Mouse (Mus musculus): Measurements from ENCODE around the gene 1700025G04Rik.
A peak's percentile ranks its signal among the peaks of the same experiment; 100 is the strongest.

1700025G04Rik gene

DNA sequence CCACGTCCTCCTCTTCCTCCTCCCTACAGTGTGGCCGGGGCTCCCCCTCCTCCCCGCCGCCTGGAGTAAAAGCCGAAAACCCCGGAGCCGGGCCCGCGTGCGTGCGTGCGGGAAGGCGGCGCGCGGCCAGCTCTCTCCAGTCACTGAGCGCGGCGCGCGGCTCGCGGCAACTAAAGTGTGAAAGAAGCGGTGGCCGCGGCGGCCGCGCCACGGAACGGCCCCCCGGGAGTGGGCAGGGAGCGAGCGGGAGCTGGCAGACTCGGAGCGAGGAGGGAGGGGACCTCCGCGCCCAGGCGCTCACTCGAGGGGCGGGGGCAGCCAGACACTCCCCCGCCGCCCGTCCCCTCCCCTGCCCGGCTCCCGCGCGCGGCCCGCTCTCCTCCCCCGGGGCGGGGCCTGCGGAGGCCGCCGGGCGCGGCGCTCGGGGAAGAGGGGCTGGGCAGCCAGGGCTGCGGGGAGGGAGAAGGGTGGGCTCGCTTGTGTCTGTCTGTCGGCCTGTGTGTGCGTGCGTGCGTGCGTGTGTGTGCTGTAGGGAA is at the start of gene 1700025G04Rik:
TSS of gene 1700025G04Rik (minus strand) at position 108 of the 536 bp plus-strand sequence.
- peak; percentile 75 for DNase-seq (ENCODE audit: low read depth, low spot score)

DNA sequence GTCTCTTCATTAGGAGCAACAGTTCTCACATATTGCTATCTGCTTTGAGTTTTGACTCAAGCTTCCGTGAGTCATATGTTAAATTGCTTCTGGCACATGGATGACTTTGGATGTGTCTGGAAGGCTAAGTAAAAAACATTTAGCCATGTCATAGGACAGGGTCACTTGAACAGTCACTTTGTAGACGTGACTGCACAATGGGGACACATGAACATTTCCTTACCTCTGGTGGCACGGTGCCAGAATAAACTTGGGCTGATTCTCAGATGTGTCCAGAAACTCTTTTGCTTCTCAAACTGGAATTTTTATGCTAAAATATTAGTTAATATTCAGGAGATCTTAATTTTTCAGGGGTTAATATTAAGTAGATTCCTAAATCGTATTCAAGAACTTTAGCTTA is 49.6 kb upstream of the 1700025G04Rik start:
- peak; percentile 19 for DNase-seq (ENCODE audit: low read depth, low spot score)

DNA sequence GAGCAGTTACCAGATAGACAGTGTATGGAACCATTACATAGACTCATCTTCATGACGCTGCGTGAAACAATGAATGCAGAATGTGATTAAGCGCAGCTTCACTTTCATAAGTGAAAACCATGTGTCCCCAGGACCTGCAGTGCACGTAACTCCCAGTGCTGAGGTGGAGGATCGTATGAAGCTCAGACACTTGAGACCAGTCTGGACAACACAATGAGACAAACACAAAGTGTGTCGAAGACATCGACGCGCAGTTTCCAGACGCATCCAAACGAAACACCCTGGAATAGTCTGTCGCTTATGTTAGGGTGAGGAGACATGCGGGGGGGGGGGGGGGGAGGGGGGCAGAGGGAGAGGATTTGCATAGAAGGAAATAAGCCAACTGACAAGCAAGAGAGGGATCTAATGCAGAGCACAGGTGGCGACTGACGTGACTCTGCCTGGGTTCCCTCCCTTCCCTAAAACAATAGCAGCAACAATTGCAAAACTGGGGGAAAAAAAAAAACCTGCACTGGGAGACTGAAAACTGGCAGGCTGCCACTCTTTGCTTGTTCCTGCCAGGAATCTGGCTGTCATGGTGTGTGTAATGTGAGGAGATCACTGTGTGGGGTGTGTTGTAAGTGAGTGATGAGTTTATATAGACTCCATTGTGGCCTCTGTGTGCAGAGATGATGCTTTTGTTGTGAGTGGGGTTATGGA is 40.3 kb upstream of the 1700025G04Rik start:
- peak; percentile 39 for DNase-seq (ENCODE audit: low read depth, low spot score)

DNA sequence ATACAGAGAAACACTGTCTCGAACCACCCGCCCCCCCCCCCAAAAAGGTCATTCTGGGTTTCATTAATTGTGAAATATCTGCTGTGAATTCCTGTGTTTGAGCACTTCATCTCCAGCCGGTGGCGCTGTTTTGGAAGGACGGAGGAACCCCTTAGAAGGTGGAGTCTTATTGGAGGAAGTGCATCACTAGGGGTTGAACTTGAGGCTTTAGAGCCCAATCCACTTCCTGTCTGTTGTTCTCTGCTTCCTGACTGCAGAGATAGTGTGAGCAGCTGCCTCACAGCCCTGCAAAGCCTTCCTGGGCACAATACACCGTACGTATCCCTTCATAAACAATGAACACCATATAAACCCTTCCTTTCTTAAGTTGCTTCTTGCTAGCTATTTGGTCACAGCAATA is 35.5 kb upstream of the 1700025G04Rik start:
- DNase-seq (ENCODE audit: low read depth, low spot score) = no peak

DNA sequence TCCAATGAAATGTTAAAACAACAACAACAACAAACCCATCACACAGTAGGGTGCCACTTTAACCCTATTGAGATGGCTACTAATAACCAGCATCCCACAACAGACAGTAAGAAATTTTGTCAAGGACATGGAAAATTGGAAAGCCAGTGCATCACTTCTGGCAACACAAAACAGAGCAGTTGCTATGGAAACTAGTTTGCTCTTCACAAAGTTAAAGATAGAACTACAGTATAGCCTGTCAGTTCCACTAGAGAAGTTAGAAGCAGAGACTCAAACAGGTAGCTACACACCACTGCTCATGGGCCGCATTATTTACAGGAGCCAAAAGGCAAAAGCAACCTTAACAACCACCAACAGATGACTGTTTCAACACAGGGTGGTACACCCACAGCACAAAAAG is 20.2 kb upstream of the 1700025G04Rik start:
- DNase-seq (ENCODE audit: low read depth, low spot score) = no peak

DNA sequence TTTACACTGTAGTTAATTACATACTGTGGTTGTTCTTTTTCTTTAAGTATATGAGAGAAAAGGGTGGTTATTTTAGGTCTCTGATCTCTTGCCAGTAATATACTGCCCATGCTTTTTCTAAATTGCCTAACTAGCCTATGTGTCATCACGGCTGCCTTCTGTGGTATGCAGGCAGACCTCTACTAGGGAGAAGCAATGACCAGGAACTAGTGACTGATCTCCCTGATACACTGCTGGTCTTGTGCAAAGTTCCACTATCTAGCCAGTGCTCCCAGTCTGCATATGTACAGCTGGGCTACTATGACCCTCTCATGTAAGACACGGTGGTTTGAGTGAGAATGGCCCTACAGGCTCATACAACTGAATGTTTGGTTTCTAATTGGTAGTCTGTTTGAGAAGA is 16.2 kb upstream of the 1700025G04Rik start:
- no peak for DNase-seq (ENCODE audit: low read depth, low spot score)

DNA sequence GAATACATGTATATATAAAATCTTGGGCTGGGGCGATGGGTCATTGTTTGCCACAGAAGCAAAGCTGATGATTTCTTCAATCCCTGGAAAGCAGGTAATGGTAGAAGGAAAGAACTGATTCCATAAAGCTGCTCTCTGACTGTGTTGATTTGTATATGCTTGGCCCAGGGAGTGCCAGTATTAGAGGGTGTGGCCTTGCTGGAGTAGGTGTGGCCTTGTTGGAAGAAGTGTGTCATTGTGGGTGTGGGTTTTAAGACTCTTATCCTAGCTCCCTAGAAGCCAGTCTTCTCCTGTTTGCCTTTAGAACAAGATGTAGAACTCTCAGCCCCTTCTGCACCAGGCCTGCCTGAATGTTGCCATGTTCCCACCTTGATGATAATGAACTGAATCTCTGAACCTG is 15.3 kb upstream of the 1700025G04Rik start:
- DNase-seq (ENCODE audit: low read depth, low spot score) = no peak

DNA sequence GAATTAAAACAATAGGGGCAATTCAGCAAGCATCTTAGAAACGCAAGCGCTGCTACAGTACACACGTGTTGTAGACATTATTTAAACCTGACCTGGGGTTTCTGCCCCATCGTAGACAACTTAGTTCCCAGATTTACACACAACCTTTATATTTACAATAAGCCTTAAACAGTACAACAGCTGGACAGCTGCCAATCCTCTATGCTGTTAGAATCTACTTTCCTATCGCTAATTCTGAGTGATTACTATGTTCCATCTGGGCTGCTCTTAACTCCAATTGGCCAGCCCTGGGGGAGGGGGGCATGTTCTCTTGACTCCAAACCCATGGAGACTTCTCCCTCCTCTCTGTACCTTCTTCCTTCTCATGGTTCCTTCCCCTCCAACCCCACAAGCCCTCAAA is 11.8 kb upstream of the 1700025G04Rik start:
- no peak for DNase-seq (ENCODE audit: low read depth, low spot score)

DNA sequence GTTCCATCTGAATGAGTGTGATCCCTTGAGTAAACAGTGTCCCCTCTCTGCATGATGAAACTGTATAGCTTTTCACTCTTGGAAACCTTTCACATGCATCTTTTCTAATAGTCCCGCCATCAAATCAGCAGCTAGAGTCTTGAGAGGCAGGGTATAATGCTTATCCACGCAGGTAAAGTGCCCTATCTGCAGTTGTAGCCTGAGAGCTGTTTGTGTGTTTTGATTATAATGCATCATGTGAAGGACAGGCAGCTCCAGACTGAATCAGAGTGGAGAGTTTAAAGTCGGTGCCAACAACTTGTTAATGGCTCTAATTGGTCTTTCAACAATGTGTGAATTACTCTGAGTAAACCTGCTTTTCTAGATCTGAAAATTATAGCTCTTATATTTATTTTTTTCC is 6.1 kb upstream of the 1700025G04Rik start:
- DNase-seq (ENCODE audit: low read depth, low spot score) = no peak

DNA sequence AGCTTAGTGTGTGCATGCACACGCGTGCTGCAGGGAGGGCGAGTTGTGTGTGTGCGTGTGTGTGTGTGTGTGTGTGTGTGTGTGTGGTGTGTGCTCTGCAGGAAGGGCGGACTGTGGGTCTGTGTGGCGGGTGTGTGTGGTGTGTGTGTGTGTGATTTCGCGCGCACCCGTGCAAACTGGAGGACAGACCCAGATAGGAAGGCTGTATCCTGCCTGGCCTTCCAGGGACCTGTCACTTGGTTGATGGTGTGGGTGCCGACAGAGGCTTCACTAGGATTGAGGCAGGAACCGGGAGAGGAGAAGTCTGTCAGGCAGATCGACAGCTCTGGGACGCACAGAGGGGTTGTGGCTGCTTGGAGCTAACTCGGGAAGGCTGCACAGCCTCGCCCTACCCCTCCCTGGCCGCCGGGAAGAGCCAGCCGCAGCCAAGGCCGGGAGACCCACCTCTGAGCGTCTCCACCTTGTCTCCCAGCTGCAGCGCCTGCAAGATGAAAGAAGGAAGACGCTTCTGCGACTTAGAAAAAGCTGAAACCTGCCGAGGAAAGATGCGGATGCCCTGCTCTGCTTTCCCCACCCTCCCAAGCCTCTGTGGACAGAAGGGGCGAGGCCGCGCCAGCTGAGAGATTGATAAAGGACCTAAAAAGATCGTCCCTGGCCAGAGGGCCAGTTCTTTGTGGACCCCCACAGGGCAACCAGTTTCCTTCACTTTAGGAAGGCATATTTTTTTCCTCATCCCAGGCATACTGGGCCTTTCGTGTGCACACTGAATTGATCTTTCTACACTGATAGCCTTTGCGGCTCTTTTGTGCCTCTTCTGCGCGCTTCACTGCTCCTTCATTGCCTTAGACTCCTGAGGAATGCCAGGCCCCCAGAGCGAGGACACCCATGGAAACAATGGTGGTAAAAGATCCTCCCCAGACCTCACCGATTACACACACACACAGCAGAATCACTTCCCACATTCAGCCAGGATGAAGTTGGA is 930 bp upstream of the 1700025G04Rik start:
- DNase-seq (ENCODE audit: low read depth, low spot score) = peak; percentile 22

DNA sequence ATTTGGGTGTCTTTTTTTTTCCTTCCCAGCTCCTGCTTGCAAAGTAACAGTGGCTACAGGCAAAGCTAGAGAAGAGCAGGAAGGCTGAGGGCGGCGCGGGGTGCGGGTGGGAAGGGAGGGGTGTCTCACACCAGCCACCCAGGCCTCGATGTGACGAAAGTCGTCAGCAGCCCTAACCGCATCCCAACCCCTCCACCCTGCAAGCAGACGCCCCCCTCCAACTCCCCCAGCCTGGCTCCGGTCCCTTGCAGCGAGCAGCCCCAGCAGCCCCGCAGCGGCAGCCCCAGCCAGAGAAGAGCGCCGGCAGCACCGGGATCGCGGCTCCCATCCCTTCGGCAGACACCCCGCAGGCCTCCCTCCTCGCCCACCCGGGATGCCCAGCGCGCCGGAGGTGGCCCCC is 399 bp downstream of the 1700025G04Rik start:
- no peak for DNase-seq (ENCODE audit: low read depth, low spot score)

DNA sequence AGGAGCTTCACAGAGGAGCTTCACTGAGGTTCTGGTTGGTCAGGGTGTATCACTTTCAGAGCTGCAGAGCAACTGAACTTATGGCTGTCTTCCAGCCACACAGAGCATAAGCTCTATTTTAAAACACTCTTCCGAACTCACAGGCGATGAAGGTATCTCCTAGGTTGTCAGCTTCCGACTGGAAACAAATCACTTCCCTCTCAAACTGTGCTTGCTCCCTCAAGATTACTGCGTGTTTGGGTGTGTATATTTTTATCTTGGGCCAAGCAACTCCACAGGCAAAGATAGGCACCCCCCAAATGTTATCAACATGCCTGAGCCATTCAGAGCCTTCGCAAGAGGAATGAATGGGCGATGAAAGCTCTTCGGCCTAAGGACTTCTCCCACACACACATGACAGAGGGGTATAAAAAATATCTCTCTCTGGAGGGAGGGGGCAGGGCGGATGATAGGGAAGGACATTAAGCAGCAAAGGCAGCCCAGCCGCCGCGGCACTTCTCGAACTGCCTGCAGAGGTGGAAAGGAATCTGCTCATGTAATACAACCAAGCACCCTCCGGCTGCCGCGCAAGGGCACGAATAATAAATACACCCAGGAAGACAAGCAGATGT is 1.0 kb downstream of the 1700025G04Rik start:
- DNase-seq (ENCODE audit: low read depth, low spot score) = peak; percentile 79

DNA sequence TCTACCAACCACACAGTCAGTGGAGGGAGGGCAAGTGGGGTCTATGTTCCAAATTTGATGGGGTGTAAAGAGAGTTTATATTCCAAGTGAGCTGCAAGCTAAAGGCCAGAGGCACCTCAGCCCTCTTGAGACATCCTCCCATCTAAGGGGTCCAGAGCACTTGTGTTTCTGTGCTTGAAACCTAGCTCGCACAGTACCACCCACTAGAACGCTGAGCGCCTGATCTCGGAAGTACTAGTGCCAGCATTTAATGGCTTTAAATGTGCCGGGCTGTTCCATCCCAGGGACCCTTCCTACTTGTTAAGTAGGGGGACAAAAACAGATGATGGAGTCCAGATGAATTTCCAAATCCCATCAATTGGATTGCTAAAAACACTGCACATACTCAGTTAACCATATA is 1.9 kb downstream of the 1700025G04Rik start:
- DNase-seq (ENCODE audit: low read depth, low spot score) = no peak

DNA sequence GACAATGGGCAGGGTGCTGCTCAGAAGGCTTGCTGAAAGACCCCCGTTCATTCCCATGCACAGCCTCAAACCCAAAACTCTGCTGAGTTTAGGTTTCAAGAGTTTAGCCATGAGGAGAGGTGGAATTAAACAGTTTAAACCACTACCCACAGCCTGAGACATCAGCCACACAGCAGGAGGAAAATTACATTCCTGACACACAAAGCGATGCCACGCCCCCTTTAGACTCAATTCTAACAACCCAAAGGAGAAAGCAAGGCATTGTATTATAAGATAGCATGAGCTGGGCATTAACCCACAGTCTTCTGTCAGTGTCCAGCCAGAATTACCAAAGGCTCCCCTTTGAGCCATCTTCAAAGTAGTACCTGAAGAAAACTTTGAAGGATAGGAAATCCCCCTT is 3.0 kb downstream of the 1700025G04Rik start:
- DNase-seq (ENCODE audit: low read depth, low spot score) = no peak

DNA sequence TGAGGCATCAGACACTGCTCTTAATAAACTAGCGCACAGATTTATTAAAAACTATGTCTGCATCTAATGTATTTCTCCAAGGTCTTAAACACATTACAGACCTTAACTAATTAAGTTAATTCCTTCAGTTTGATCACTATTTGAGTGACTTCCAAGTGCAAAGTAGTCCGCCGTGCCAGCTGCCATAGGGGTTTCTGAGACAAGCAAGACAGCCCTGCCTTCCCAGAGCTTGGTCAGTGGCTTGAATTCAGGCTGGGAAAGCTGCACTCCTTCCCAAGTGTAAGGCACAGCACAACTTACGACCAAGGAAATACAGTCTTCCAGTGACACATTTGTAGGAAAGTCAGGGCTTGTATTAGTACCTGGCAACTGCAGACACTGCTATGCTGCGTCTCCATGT is 4.4 kb downstream of the 1700025G04Rik start:
- no peak for DNase-seq (ENCODE audit: low read depth, low spot score)

DNA sequence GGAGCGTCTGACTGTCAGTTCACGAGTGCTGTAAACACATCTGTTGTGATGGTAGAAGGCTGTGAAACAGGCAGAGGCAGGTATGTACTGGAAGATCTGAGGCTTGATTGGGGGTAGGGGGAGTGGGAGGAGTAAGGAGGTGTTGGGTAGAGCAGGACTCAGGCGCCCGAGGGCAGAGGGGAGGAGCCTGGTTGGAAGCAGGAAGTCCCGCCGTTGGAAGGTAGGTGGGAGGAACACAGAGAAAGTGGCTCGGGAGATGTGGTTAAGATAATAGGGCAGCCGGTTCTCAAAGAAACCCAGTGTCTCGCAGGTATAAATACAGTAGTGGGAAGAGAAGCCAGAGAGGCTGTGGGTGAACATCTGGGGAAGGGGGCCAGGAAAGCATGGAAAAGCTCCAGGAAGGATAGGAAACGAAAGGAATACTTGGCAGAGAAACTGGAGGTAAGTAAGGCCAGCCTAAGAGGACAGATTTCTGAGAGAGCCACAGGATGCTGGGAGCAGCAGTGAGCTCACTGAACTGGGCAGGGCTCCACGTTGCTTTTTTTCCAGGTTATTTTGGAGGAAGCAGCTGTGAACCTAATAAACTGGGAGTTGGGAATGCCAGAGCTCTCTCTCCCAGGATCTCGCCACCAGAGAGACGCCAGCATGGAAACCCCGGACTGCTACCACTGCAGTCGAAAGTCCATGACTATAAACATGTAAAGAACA is 5.1 kb downstream of the 1700025G04Rik start:
- peak; percentile 49 for DNase-seq (ENCODE audit: low read depth, low spot score)

DNA sequence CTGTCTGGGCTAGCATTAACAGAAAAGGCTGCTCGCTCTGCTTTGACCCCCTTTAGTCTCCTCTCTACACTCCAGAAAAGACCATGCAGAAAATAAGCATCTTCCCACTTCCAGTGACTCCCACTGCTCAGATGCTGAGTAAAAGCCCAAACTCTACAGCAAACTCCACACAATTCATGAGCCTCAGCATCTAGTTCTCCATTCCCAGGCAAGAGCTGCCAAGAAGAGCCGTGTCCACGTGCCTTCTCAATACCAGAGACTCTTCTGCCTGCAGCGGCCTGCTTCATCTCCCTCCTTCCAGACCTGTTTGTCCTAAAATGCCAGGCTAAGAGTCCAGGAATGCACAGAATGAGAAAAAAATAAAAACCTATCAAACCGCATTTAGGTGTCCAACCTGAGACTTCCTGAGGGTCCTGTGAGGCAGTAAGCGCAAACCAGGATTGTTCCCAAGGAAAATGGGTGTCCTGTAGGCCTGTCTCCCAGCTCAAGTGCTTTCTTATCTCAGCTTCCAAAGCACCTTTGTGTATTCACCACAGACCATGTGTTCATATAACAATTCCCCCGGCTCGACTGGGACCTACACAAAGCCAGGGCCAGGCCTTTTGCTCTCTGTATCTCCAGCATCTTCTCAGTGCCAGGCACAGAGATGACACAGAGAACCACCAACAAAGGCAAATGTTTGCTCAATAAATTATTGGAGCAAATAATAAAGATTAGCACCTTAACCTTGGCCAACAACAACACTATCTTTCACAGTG is 7.8 kb downstream of the 1700025G04Rik start:
- DNase-seq (ENCODE audit: low read depth, low spot score) = no peak

DNA sequence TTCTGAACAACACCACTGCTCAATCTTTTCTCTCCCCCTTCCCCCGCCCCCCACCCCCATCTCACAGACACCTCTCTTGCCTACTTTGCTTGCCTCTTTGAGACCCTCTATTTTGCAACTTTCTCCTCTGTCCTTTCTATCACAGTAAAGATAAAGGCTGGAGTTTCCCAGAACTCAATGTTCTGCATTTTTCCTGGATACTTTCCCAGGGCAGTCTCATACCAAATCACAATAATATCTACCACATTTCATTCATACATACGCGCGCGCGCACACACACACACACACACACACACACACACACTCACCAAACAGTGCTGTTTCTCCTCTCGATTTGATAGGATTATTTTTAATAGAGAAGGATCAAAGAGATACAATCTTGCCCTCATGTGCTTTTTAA is 8.8 kb downstream of the 1700025G04Rik start:
- DNase-seq (ENCODE audit: low read depth, low spot score) = no peak

DNA sequence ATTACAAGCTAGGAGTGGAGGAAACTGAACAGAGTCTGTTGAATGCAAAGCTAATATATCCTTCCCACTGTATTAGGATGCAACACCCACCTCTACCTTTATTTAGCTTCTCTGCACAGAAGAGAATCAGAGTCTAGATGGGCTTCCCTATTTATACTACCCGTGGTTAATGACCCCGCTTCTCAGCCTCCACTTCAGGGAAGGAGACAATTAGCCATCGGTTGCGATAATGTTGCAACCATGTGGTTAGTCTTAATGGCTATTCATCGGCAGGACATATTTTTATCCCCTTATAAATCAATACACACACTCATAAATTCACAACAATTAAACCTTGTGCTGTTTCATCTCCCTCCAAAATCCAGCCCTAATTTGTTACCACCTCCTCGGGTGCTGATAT is 9.7 kb downstream of the 1700025G04Rik start:
- no peak for DNase-seq (ENCODE audit: low read depth, low spot score)

DNA sequence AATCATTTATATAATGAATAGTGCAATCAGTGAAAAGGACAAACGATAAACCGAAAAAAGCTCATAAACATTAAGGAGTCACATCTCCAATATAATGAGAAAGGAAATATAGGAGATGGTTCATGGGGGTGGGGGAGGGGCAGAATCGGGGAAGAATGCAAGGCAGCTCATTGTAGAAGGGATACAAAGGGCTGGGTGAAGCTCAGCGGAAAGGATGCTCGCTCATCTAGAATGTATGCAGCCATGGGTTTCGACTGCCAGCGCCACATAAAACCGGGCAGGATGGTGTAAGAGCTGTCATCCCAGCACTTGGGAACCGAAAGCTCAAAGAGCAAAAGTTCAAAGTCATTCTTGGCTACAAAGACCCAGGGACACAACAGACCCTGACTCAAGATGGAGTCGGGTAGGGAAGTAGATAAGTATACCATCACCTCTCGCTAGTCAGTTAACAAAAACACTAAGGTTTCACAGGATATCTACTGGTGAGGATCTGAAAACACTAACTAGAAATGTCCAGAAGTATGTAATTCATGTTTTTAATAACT is 12.7 kb downstream of the 1700025G04Rik start:
- DNase-seq (ENCODE audit: low read depth, low spot score) = no peak

Measured in skeletal muscle tissue, adult 2 months (tissue).